In genomic region chr6:73367616-73368015, GRCm38 (mm10) we compare ENCODE assay signal across 8 mouse cellular contexts.
DNase-seq lines count a peak whose midpoint lies in the region; ATAC-seq lines count a peak whose summit lies in the region.

No protein-coding gene starts in this region.

- intact Hi-C loops in left cerebral cortex, postnatal 4 days (cut with DNase I) = no loop called here

- no peak overlapping the region for H3K9ac ChIP-seq in midbrain, embryonic 14.5 days (replicated peaks; ENCODE audit: low read length)

- H3K27me3 ChIP-seq in midbrain, embryonic 14.5 days (ENCODE audit: control insufficient read depth, insufficient read depth, low read length) = no peaks in the 10 kb centered on the region

- no peaks in the 10 kb centered on the region for H3K4me1 ChIP-seq in midbrain, embryonic 14.5 days (ENCODE audit: control insufficient read depth, insufficient read depth, low read length)

- H3K27ac ChIP-seq in midbrain, embryonic 14.5 days (replicated peaks; ENCODE audit: low read depth, low read length) = no peak overlapping the region

- H3K9me3 ChIP-seq in midbrain, embryonic 14.5 days (ENCODE audit: control insufficient read depth, low read length) = no peaks in the 10 kb centered on the region

- H3K4me2 ChIP-seq in midbrain, embryonic 14.5 days (ENCODE audit: low read length) = 0 out of 2 replicates have a peak overlapping the region, but pooled peaks have one; percentile 37

- H3K4me3 ChIP-seq in midbrain, embryonic 14.5 days (replicated peaks; ENCODE audit: low read depth, low read length) = no peak overlapping the region

- peak; percentile 15 for DNase-seq in 3134 (ENCODE audit: extremely low read depth, insufficient read length, low spot score)
- peak; percentile 67 for DNase-seq in adrenal gland, adult 2 months
- peak; percentile 78 for DNase-seq in embryo, embryonic 9.5 days (ENCODE audit: extremely low spot score)
- DNase-seq in kidney, adult 11 months = peak; percentile 66
- peak; percentile 68 for DNase-seq in left cerebral cortex, postnatal 4 days
- peak; percentile 93 for DNase-seq in midbrain, embryonic 14.5 days
- DNase-seq in spleen, postnatal 10 days (ENCODE audit: low spot score in 2 of 2) = peak; percentile 16 to 58

- WGBS in midbrain, embryonic 14.5 days = 5% methylated on average over 5 of the region's 5 CpGs

- peak; percentile 93 for ATAC-seq in granulocyte monocyte progenitor cell, adult 5-6 weeks (replicated peaks; ENCODE audit: poor library complexity, severe bottlenecking)
- peak; percentile 62; the same call in 1 of the 2 replicates for ATAC-seq in midbrain, embryonic 14.5 days (ENCODE audit: low FRiP score, low TSS enrichment)

- H3K36me3 ChIP-seq in midbrain, embryonic 14.5 days (ENCODE audit: control insufficient read depth, insufficient read depth, low read length) = no peaks in the 10 kb centered on the region

Comparison
In these comparisons a context has a peak if more than half of its experiments do, and no peak if none do; other contexts are left out.
1. DNase-seq: peak in every context shown above with its lines; median percentile 93 in midbrain, embryonic 14.5 days; 78 in embryo, embryonic 9.5 days; 68 in left cerebral cortex, postnatal 4 days; 67 in adrenal gland, adult 2 months; 66 in kidney, adult 11 months; 37 in spleen, postnatal 10 days; 15 in 3134.